Mouse (Mus musculus) embryonic fibroblast, embryonic 13.5 days (primary cell): ENCODE results near the gene Xirp1. TPM values are rescaled to one million over a fixed set of nuclear protein-coding genes. Genes with fewer than 3 reads are reported as not detected.
A peak's percentile ranks its signal among the peaks of the same experiment; 100 is the strongest.

Experiments
- H3K27ac ChIP-seq: 2 replicates; pipeline ENCODE4 v1.5.1; 2012; ENCODE audit warnings: low read length, control low read depth, inconsistent platforms; ENCODE audit not compliant: insufficient read depth
- H3K4me1 ChIP-seq: 2 replicates; pipeline ENCODE4 v1.6.1; 2011; ENCODE audit warnings: low read length; ENCODE audit not compliant: control insufficient read depth, insufficient read depth
- H3K4me3 ChIP-seq: 2 replicates; pipeline ENCODE4 v1.5.1; 2011; ENCODE audit warnings: mild to moderate bottlenecking, control low read depth, low read length; ENCODE audit not compliant: insufficient read depth
- CTCF ChIP-seq: IDR thresholded peaks from 2 replicates; pipeline ENCODE4 v1.5.1; 2011; ENCODE audit warnings: mild to moderate bottlenecking, control low read depth, low read length, moderate library complexity, borderline replicate concordance; ENCODE audit not compliant: insufficient read depth
- POLR2A ChIP-seq: IDR thresholded peaks from 2 replicates; pipeline ENCODE4 v1.6.1; 2011; ENCODE audit warnings: low read depth, mild to moderate bottlenecking, control low read depth, low read length, moderate library complexity
- polyA plus RNA-seq: library from polyadenylated mRNA; stranded (reverse); fragments of >200 nt; gene quantifications from 2 replicates; pipeline ENCODE4 v1.2.4, GENCODE M21; 2011; ENCODE audit warnings: low read depth; ENCODE audit not compliant: missing spikeins, insufficient read length

Xirp1 gene
- polyA plus RNA-seq, 1 experiment, result not detected

- Histone ChIP-seq H3K4me3 (peak overlapping the region; percentile 76), H3K27ac (peak overlapping the region; percentile 97), H3K4me1 (peaks cover 31% of the 10 kb centered on the region)
- TF ChIP-seq POLR2A, result peak; percentile 44
- no peak for TF ChIP-seq CTCF
These were observed 41.9 kb downstream of the Xirp1 start for GRCm38 (mm10) chr9:119981183-119982179.

- peaks cover 31% of the 10 kb centered on the region for H3K4me1 ChIP-seq
- H3K27ac ChIP-seq, result peak overlapping the region; percentile 97
- H3K4me3 ChIP-seq, result peak overlapping the region; percentile 22
- no peak for TF ChIP-seq POLR2A
- TF ChIP-seq CTCF, result no peak
These were observed 42.6 kb downstream of the Xirp1 start for GRCm38 (mm10) chr9:119980770-119981182.

- H3K4me3 ChIP-seq, result no peak overlapping the region
- H3K27ac ChIP-seq, result no peak overlapping the region
- peaks cover 31% of the 10 kb centered on the region for H3K4me1 ChIP-seq
- TF ChIP-seq CTCF (no peak), POLR2A (no peak)
These were observed 43.6 kb downstream of the Xirp1 start for GRCm38 (mm10) chr9:119979749-119980148.

GRCm38 (mm10) chr9:119978811-119979441 is 44.5 kb downstream of the Xirp1 start:
- Histone ChIP-seq H3K27ac (no peak overlapping the region), H3K4me3 (no peak overlapping the region), H3K4me1 (peaks cover 31% of the 10 kb centered on the region)
- TF ChIP-seq POLR2A (no peak), CTCF (no peak)

GRCm38 (mm10) chr9:119978151-119978810 is 45.1 kb downstream of the Xirp1 start:
- Histone ChIP-seq H3K27ac (no peak overlapping the region), H3K4me1 (peaks cover 31% of the 10 kb centered on the region), H3K4me3 (no peak overlapping the region)
- TF ChIP-seq POLR2A (no peak), CTCF (no peak)

GRCm38 (mm10) chr9:119977557-119978060 is 45.8 kb downstream of the Xirp1 start:
- no peak for TF ChIP-seq CTCF
- no peak for TF ChIP-seq POLR2A
- Histone ChIP-seq H3K4me3 (no peak overlapping the region), H3K27ac (0 out of 2 replicates have a peak overlapping the region, but pooled peaks have one; percentile 18), H3K4me1 (peaks cover 31% of the 10 kb centered on the region)

GRCm38 (mm10) chr9:119976704-119977556 is 46.5 kb downstream of the Xirp1 start:
- Histone ChIP-seq H3K27ac (peak overlapping the region; percentile 18; the same call in 1 of the 2 replicates), H3K4me1 (peaks cover 31% of the 10 kb centered on the region), H3K4me3 (no peak overlapping the region)
- TF ChIP-seq CTCF (no peak), POLR2A (no peak)

GRCm38 (mm10) chr9:119975286-119975685 is 48.1 kb downstream of the Xirp1 start:
- no peak overlapping the region for H3K4me3 ChIP-seq
- TF ChIP-seq POLR2A (no peak), CTCF (no peak)
- peaks cover 34% of the 10 kb centered on the region for H3K4me1 ChIP-seq
- no peak overlapping the region for H3K27ac ChIP-seq
